Comparison of ENCODE assay signal across 18 mouse cellular contexts in genomic region chr15:84410052-84410451, GRCm38 (mm10). TPM values are rescaled to one million over a fixed set of nuclear protein-coding genes. Genes with fewer than 3 reads are reported as not detected.
A peak's percentile ranks its signal among the peaks of the same experiment; 100 is the strongest.
DNase-seq lines count a peak whose midpoint lies in the region; ATAC-seq and TF ChIP-seq lines count a peak whose summit lies in the region.
"Had no signal": no experiment of that assay in that cellular context is flagged by ENCODE, and none has a peak within 500 bp of the region (broad histone marks: within the 10 kb centered on the region; RNA-seq: fewer than 3 reads in every experiment).

No protein-coding gene starts in this region.

- H3K36me3 ChIP-seq in midbrain, embryonic 10.5 days = peaks cover 20% of the 10 kb centered on the region
- H3K36me3 ChIP-seq in midbrain, embryonic 11.5 days (ENCODE audit: control insufficient read depth, insufficient read depth, low read length) = no peaks in the 10 kb centered on the region
- no peaks in the 10 kb centered on the region for H3K36me3 ChIP-seq in embryonic facial prominence, embryonic 14.5 days (ENCODE audit: control insufficient read depth, insufficient read depth, low read length)
- H3K36me3 ChIP-seq in limb, embryonic 12.5 days = no peaks in the 10 kb centered on the region
- H3K36me3 ChIP-seq in midbrain, postnatal 0 days (ENCODE audit: insufficient read depth, low read length) = 0 out of 2 replicates have a peak, but pooled peaks cover 7% of the 10 kb centered on the region
- H3K36me3 ChIP-seq: heart, embryonic 13.5 days; kidney, embryonic 15.5 days; liver, embryonic 15.5 days had no signal

- peak overlapping the region; percentile 52; the same call in 1 of the 2 replicates for H3K27ac ChIP-seq in midbrain, embryonic 10.5 days (replicated peaks)
- no peak overlapping the region for H3K27ac ChIP-seq in midbrain, embryonic 11.5 days (ENCODE audit: low read depth, low read length)
- H3K27ac ChIP-seq in embryonic facial prominence, embryonic 14.5 days (replicated peaks; ENCODE audit: low read depth, low read length) = peak overlapping the region; percentile 16; the same call in 1 of the 2 replicates
- H3K27ac ChIP-seq in limb, embryonic 12.5 days = peak overlapping the region; percentile 60
- H3K27ac ChIP-seq in midbrain, postnatal 0 days (ENCODE audit: low read depth, low read length) = 0 out of 2 replicates have a peak overlapping the region, but pooled peaks have one; percentile 0
- H3K27ac ChIP-seq: heart, embryonic 13.5 days; kidney, embryonic 15.5 days; liver, embryonic 15.5 days had no signal

- H3K9me3 ChIP-seq in midbrain, embryonic 10.5 days (replicated peaks) = no peaks in the 10 kb centered on the region
- no peaks in the 10 kb centered on the region for H3K9me3 ChIP-seq in midbrain, embryonic 11.5 days (ENCODE audit: control insufficient read depth, low read length)
- no peaks in the 10 kb centered on the region for H3K9me3 ChIP-seq in embryonic facial prominence, embryonic 14.5 days (ENCODE audit: control insufficient read depth, low read length)
- no peaks in the 10 kb centered on the region for H3K9me3 ChIP-seq in limb, embryonic 12.5 days
- H3K9me3 ChIP-seq in midbrain, postnatal 0 days (ENCODE audit: low read length) = no peaks in the 10 kb centered on the region
- H3K9me3 ChIP-seq: heart, embryonic 13.5 days; kidney, embryonic 15.5 days; liver, embryonic 15.5 days had no signal

- DNase-seq in midbrain, embryonic 10.5 days (ENCODE audit: low spot score) = no peak
- no peak for DNase-seq in midbrain, embryonic 11.5 days (ENCODE audit: low spot score, missing footprints)
- peak; percentile 65 for DNase-seq in embryonic facial prominence, embryonic 14.5 days (ENCODE audit: low spot score)
- DNase-seq in midbrain, postnatal 0 days (ENCODE audit: low spot score) = no peak
- DNase-seq in right cerebral cortex, postnatal 4 days = no peak
- DNase-seq in frontal cortex, postnatal 14 days (ENCODE audit: low spot score in 2 of 2) = no peak
- DNase-seq in left cerebral cortex, adult 11 months (ENCODE audit: low spot score) = no peak
- DNase-seq: adrenal gland, postnatal 10 days; cerebellum, adult 8-10 months; retina, postnatal 1 day; thymus, postnatal 25 days had no signal

- WGBS in midbrain, embryonic 10.5 days = 69% methylated on average over 8 of the region's 8 CpGs
- 64% methylated on average over 8 of the region's 8 CpGs for WGBS in midbrain, embryonic 11.5 days
- WGBS in embryonic facial prominence, embryonic 14.5 days = 38% methylated on average over 8 of the region's 8 CpGs
- 37% methylated on average over 8 of the region's 8 CpGs for WGBS in limb, embryonic 12.5 days
- 45% methylated on average over 8 of the region's 8 CpGs for WGBS in midbrain, postnatal 0 days

- TF ChIP-seq CTCF in midbrain, postnatal 0 days (IDR thresholded peaks at IDR 0.05) = no peak

- H3K9ac ChIP-seq in midbrain, embryonic 11.5 days (ENCODE audit: low read length) = no peak overlapping the region
- H3K9ac ChIP-seq in embryonic facial prominence, embryonic 14.5 days (ENCODE audit: low read depth, low read length) = no peak overlapping the region
- no peak overlapping the region for H3K9ac ChIP-seq in limb, embryonic 12.5 days (replicated peaks)
- H3K9ac ChIP-seq in midbrain, postnatal 0 days (replicated peaks; ENCODE audit: low read length, poor library complexity, severe bottlenecking) = no peak overlapping the region
- H3K9ac ChIP-seq: heart, embryonic 13.5 days; kidney, embryonic 15.5 days; liver, embryonic 15.5 days had no signal

- H3K4me1 ChIP-seq in midbrain, embryonic 10.5 days = peaks cover 66% of the 10 kb centered on the region
- H3K4me1 ChIP-seq in midbrain, embryonic 11.5 days (ENCODE audit: control insufficient read depth, insufficient read depth, low read length) = peaks cover 33% of the 10 kb centered on the region
- peaks cover 14% of the 10 kb centered on the region for H3K4me1 ChIP-seq in embryonic facial prominence, embryonic 14.5 days (ENCODE audit: control insufficient read depth, insufficient read depth, low read length)
- H3K4me1 ChIP-seq in limb, embryonic 12.5 days (replicated peaks) = peaks cover 40% of the 10 kb centered on the region
- H3K4me1 ChIP-seq in midbrain, postnatal 0 days (ENCODE audit: insufficient read depth, low read length) = no peaks in the 10 kb centered on the region

- peaks cover 38% of the 10 kb centered on the region for H3K27me3 ChIP-seq in midbrain, embryonic 10.5 days (ENCODE audit: low read depth, poor library complexity, severe bottlenecking)
- no peaks in the 10 kb centered on the region for H3K27me3 ChIP-seq in midbrain, embryonic 11.5 days (ENCODE audit: control insufficient read depth, insufficient read depth, low read length)
- H3K27me3 ChIP-seq in embryonic facial prominence, embryonic 14.5 days (replicated peaks; ENCODE audit: control insufficient read depth, insufficient read depth, low read length) = no peaks in the 10 kb centered on the region
- peaks cover 2% of the 10 kb centered on the region for H3K27me3 ChIP-seq in limb, embryonic 12.5 days
- H3K27me3 ChIP-seq in midbrain, postnatal 0 days (ENCODE audit: insufficient read depth, low read length) = 0 out of 2 replicates have a peak, but pooled peaks cover 4% of the 10 kb centered on the region
- H3K27me3 ChIP-seq: kidney, embryonic 15.5 days; liver, embryonic 15.5 days had no signal

- H3K4me2 ChIP-seq in midbrain, embryonic 11.5 days = no peak overlapping the region
- no peak overlapping the region for H3K4me2 ChIP-seq in embryonic facial prominence, embryonic 14.5 days (ENCODE audit: low read depth, low read length)
- no peak overlapping the region for H3K4me2 ChIP-seq in limb, embryonic 12.5 days
- no peak overlapping the region for H3K4me2 ChIP-seq in midbrain, postnatal 0 days (ENCODE audit: low read depth, low read length, poor library complexity, severe bottlenecking)
- H3K4me2 ChIP-seq: heart, embryonic 13.5 days; kidney, embryonic 15.5 days; liver, embryonic 15.5 days had no signal

- no peak overlapping the region for H3K4me3 ChIP-seq in midbrain, embryonic 10.5 days
- H3K4me3 ChIP-seq in midbrain, embryonic 11.5 days (ENCODE audit: low read depth, low read length) = no peak overlapping the region
- H3K4me3 ChIP-seq in embryonic facial prominence, embryonic 14.5 days (ENCODE audit: low read depth, low read length) = no peak overlapping the region
- no peak overlapping the region for H3K4me3 ChIP-seq in limb, embryonic 12.5 days (replicated peaks)
- H3K4me3 ChIP-seq in midbrain, postnatal 0 days (ENCODE audit: low read depth, low read length) = no peak overlapping the region
- H3K4me3 ChIP-seq: heart, embryonic 13.5 days; kidney, embryonic 15.5 days; liver, embryonic 15.5 days had no signal

- no peak for ATAC-seq in midbrain, embryonic 11.5 days (ENCODE audit: low FRiP score)
- peak; percentile 27 for ATAC-seq in embryonic facial prominence, embryonic 14.5 days (ENCODE audit: low read depth)
- no peak; the same call in 1 of the 2 replicates for ATAC-seq in limb, embryonic 12.5 days (ENCODE audit: insufficient number of reproducible peaks, insufficient read depth, low FRiP score, low TSS enrichment, low read depth)
- ATAC-seq in midbrain, postnatal 0 days (ENCODE audit: low FRiP score) = no peak
- ATAC-seq: CD4-positive, CD25-positive, alpha-beta regulatory T cell, adult 4 months had no signal

RNA-seq across cellular contexts. Expression of gene Shisal1, which starts 36.8 kb away (rescaled TPM):
- 5.7 and 11.4 TPM in 2 replicates for polyA plus RNA-seq in midbrain, embryonic 10.5 days (2016; fragmentation: Nextera tagmentation; extraction: Ambion mirVana)
- 7.8 and 8.3 TPM in 2 replicates for polyA plus RNA-seq in midbrain, embryonic 11.5 days (2014; fragmentation: Nextera tagmentation; extraction: Ambion mirVana)
- 9.0 and 12.9 TPM in 2 replicates for polyA plus RNA-seq in embryonic facial prominence, embryonic 14.5 days (2014; fragmentation: Nextera tagmentation; extraction: Ambion mirVana)
- 1.3 and 1.8 TPM in 2 replicates for polyA plus RNA-seq in limb, embryonic 12.5 days (2016; fragmentation: Nextera tagmentation; extraction: Ambion mirVana)
- 50.0 and 73.5 TPM in 2 replicates for total RNA-seq in midbrain, postnatal 0 days (2014; rRNA removed)
- 18.1 and 20.4 TPM in 2 replicates for polyA plus RNA-seq in midbrain, postnatal 0 days (2015; fragmentation: Nextera tagmentation; extraction: Ambion mirVana)
- total RNA-seq: MEL; neutrophil, adult 5-6 weeks had no signal
- polyA plus RNA-seq: CD4-positive, CD25-positive, alpha-beta regulatory T cell, adult 4 months had no signal
